Mouse (Mus musculus): ENCODE measurements around the gene Gcnt7. TPM values are rescaled to one million over a fixed set of nuclear protein-coding genes. Genes with fewer than 3 reads are reported as not detected.

The Gcnt7 gene
- polyA plus RNA-seq, 1 experiment from 2014 or later: 1.1 TPM

DNA sequence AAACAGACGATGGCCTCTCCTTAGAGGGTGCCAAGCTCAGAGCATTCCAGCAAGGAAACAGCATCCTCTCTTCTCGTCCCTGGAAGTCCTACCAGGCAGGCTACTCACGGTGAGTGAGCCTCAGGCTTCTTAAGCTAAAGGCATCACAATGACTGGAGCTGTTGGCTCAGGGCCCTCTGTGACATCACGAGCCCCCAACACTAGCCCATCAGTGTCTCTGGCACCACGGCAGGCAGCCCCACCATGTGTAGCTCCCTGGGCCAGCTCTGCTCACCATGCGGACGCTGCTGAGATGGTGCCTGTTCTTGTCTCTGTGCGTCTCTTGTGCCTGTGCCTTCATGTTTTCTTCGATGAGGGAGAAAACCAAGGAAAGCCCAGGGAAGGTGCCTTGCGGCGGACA is 13.9 kb upstream of the Gcnt7 start, which contains the start of gene Fam209:
Fam209 (plus strand) TSS at position 203 of the 400 bp plus-strand sequence.
- WGBS: 85% methylated on average over 11 of the region's 11 CpGs
- H3K9me3 ChIP-seq (ENCODE audit: control insufficient read depth, low read length): no peaks in the 10 kb centered on the region
- H3K9ac ChIP-seq (ENCODE audit: low read length): no peak within 1 kb of the TSS
- no peak for DNase-seq (ENCODE audit: low spot score)
- no peaks in the 10 kb centered on the region for H3K27me3 ChIP-seq (replicated peaks; ENCODE audit: control insufficient read depth, insufficient read depth, low read length)
- no peak for ATAC-seq (replicated peaks; ENCODE audit: low FRiP score, low TSS enrichment, low read depth)
- no peaks in the 10 kb centered on the region for H3K4me1 ChIP-seq (replicated peaks; ENCODE audit: control insufficient read depth, insufficient read depth, low read length)
- no peak within 1 kb of the TSS for H3K4me2 ChIP-seq (ENCODE audit: low read length)
- H3K36me3 ChIP-seq (ENCODE audit: control insufficient read depth, insufficient read depth, low read length): peaks cover 26% of the 10 kb centered on the region
- H3K27ac ChIP-seq (ENCODE audit: low read depth): no peak within 1 kb of the TSS
- no peak within 1 kb of the TSS for H3K4me3 ChIP-seq (ENCODE audit: low read depth, low read length)

- no peaks in the 10 kb centered on the region for H3K9me3 ChIP-seq (ENCODE audit: control insufficient read depth, low read length)
- H3K4me2 ChIP-seq (ENCODE audit: low read length): no peak overlapping the region
- no peak for DNase-seq (ENCODE audit: low spot score)
- no peak for ATAC-seq (replicated peaks; ENCODE audit: low FRiP score, low TSS enrichment, low read depth)
- no peak overlapping the region for H3K4me3 ChIP-seq (ENCODE audit: low read depth, low read length)
- WGBS: 91% methylated on average over 11 of the region's 11 CpGs
- H3K9ac ChIP-seq (ENCODE audit: low read length): no peak overlapping the region
- peaks cover 63% of the 10 kb centered on the region for H3K36me3 ChIP-seq (ENCODE audit: control insufficient read depth, insufficient read depth, low read length)
- no peaks in the 10 kb centered on the region for H3K4me1 ChIP-seq (replicated peaks; ENCODE audit: control insufficient read depth, insufficient read depth, low read length)
- no peak overlapping the region for H3K27ac ChIP-seq (ENCODE audit: low read depth)
- H3K27me3 ChIP-seq (replicated peaks; ENCODE audit: control insufficient read depth, insufficient read depth, low read length): no peaks in the 10 kb centered on the region
These were observed 10.0 kb upstream of the Gcnt7 start for GRCm38 (mm10) chr2:172468346-172468819.

DNA sequence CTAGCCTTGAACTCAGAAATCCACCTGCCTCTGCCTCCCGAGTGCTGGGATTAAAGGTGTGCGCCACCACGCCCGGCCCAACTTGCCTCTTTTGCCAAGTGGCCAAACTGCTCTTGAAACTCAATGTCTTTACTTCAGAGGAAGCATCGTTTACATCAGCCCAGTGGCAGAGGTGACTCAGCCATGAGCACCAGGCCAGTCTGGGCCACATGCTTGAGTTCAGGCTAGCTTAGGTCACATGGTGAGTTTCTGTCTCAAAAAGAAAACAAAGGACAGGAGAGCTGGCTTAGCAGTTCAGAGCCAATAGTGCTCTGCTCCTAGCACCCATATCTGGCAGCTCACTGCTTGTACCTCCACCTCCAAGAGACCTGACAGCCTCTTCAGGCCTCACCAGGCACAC is 8.8 kb upstream of the Gcnt7 start:
- peaks cover 73% of the 10 kb centered on the region for H3K36me3 ChIP-seq (ENCODE audit: control insufficient read depth, insufficient read depth, low read length)

GRCm38 (mm10) chr2:172466427-172467132 is 8.2 kb upstream of the Gcnt7 start:
- Histone ChIP-seq H3K9me3 (ENCODE audit: control insufficient read depth, low read length) (no peaks in the 10 kb centered on the region), H3K4me3 (ENCODE audit: low read depth, low read length) (no peak overlapping the region), H3K36me3 (ENCODE audit: control insufficient read depth, insufficient read depth, low read length) (peaks cover 80% of the 10 kb centered on the region), H3K4me2 (ENCODE audit: low read length) (no peak overlapping the region), H3K27ac (ENCODE audit: low read depth) (no peak overlapping the region), H3K9ac (ENCODE audit: low read length) (no peak overlapping the region), H3K4me1 (replicated peaks; ENCODE audit: control insufficient read depth, insufficient read depth, low read length) (no peaks in the 10 kb centered on the region), H3K27me3 (replicated peaks; ENCODE audit: control insufficient read depth, insufficient read depth, low read length) (no peaks in the 10 kb centered on the region)
- ATAC-seq (replicated peaks; ENCODE audit: low FRiP score, low TSS enrichment, low read depth) (no peak), DNase-seq (ENCODE audit: low spot score) (no peak)
- WGBS: 89% methylated on average over 11 of the region's 11 CpGs

More for the DNA sequence above, 8.8 kb upstream of the Gcnt7 start:
- Histone ChIP-seq H3K27ac (ENCODE audit: low read depth) (no peak overlapping the region), H3K27me3 (replicated peaks; ENCODE audit: control insufficient read depth, insufficient read depth, low read length) (no peaks in the 10 kb centered on the region), H3K4me1 (replicated peaks; ENCODE audit: control insufficient read depth, insufficient read depth, low read length) (no peaks in the 10 kb centered on the region), H3K4me3 (ENCODE audit: low read depth, low read length) (no peak overlapping the region), H3K9ac (ENCODE audit: low read length) (no peak overlapping the region), H3K4me2 (ENCODE audit: low read length) (no peak overlapping the region), H3K9me3 (ENCODE audit: control insufficient read depth, low read length) (no peaks in the 10 kb centered on the region)
- ATAC-seq (replicated peaks; ENCODE audit: low FRiP score, low TSS enrichment, low read depth) (no peak), DNase-seq (ENCODE audit: low spot score) (no peak)
- WGBS: 92% methylated on average over 5 of the region's 5 CpGs

DNA sequence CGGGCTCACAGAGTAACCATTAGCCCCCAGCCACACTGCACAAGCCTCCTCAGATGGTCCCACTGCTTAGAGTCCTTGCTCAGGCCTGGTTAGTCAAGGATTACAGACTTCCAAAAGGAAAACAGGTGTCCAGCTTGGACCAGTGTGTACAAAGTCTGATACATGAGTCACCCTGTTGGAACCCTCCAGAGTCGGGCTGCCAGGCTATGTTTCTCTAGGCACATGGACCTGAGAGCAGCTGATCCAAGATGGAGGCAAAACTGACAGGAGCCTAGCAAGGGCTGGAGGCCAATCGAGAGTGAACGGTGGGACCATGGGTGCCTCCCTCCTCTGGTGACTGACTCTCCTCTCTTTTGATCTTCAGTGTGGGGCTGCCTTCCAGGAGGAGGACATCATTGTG is 4.4 kb upstream of the Gcnt7 start:
- no peak overlapping the region for H3K4me2 ChIP-seq (ENCODE audit: low read length)
- 84% methylated on average over 4 of the region's 4 CpGs for WGBS

GRCm38 (mm10) chr2:172460647-172461046 is 2.3 kb upstream of the Gcnt7 start:
- DNase-seq (ENCODE audit: low spot score): no peak
- WGBS: 85% methylated on average over 2 of the region's 2 CpGs
- Histone ChIP-seq H3K27ac (ENCODE audit: low read depth) (no peak overlapping the region), H3K4me2 (ENCODE audit: low read length) (no peak overlapping the region), H3K27me3 (replicated peaks; ENCODE audit: control insufficient read depth, insufficient read depth, low read length) (no peaks in the 10 kb centered on the region), H3K36me3 (ENCODE audit: control insufficient read depth, insufficient read depth, low read length) (peaks cover 59% of the 10 kb centered on the region), H3K4me3 (ENCODE audit: low read depth, low read length) (no peak overlapping the region), H3K4me1 (replicated peaks; ENCODE audit: control insufficient read depth, insufficient read depth, low read length) (no peaks in the 10 kb centered on the region), H3K9me3 (ENCODE audit: control insufficient read depth, low read length) (no peaks in the 10 kb centered on the region), H3K9ac (ENCODE audit: low read length) (no peak overlapping the region)
- ATAC-seq (replicated peaks; ENCODE audit: low FRiP score, low TSS enrichment, low read depth): no peak

More for the DNA sequence above, 4.4 kb upstream of the Gcnt7 start:
- H3K4me3 ChIP-seq (ENCODE audit: low read depth, low read length): no peak overlapping the region
- H3K4me1 ChIP-seq (replicated peaks; ENCODE audit: control insufficient read depth, insufficient read depth, low read length): no peaks in the 10 kb centered on the region
- no peak overlapping the region for H3K27ac ChIP-seq (ENCODE audit: low read depth)
- no peak for ATAC-seq (replicated peaks; ENCODE audit: low FRiP score, low TSS enrichment, low read depth)
- H3K27me3 ChIP-seq (replicated peaks; ENCODE audit: control insufficient read depth, insufficient read depth, low read length): no peaks in the 10 kb centered on the region
- no peaks in the 10 kb centered on the region for H3K9me3 ChIP-seq (ENCODE audit: control insufficient read depth, low read length)
- no peak overlapping the region for H3K9ac ChIP-seq (ENCODE audit: low read length)
- H3K36me3 ChIP-seq (ENCODE audit: control insufficient read depth, insufficient read depth, low read length): peaks cover 65% of the 10 kb centered on the region
- no peak for DNase-seq (ENCODE audit: low spot score)

GRCm38 (mm10) chr2:172452458-172452857 is 5.9 kb downstream of the Gcnt7 start:
- ATAC-seq (replicated peaks; ENCODE audit: low FRiP score, low TSS enrichment, low read depth): no peak
- no peaks in the 10 kb centered on the region for H3K27me3 ChIP-seq (replicated peaks; ENCODE audit: control insufficient read depth, insufficient read depth, low read length)
- H3K27ac ChIP-seq (ENCODE audit: low read depth): no peak overlapping the region
- no peaks in the 10 kb centered on the region for H3K4me1 ChIP-seq (replicated peaks; ENCODE audit: control insufficient read depth, insufficient read depth, low read length)
- WGBS: 94% methylated on average over 10 of the region's 10 CpGs
- no peak for DNase-seq (ENCODE audit: low spot score)
- H3K9me3 ChIP-seq (ENCODE audit: control insufficient read depth, low read length): no peaks in the 10 kb centered on the region
- H3K4me2 ChIP-seq (ENCODE audit: low read length): no peak overlapping the region
- H3K9ac ChIP-seq (ENCODE audit: low read length): no peak overlapping the region
- H3K4me3 ChIP-seq (ENCODE audit: low read depth, low read length): no peak overlapping the region
- H3K36me3 ChIP-seq (ENCODE audit: control insufficient read depth, insufficient read depth, low read length): peaks cover 88% of the 10 kb centered on the region

GRCm38 (mm10) chr2:172452031-172452430 is 6.4 kb downstream of the Gcnt7 start:
- ATAC-seq (replicated peaks; ENCODE audit: low FRiP score, low TSS enrichment, low read depth) (no peak), DNase-seq (ENCODE audit: low spot score) (no peak)
- Histone ChIP-seq H3K4me2 (ENCODE audit: low read length) (no peak overlapping the region), H3K27me3 (replicated peaks; ENCODE audit: control insufficient read depth, insufficient read depth, low read length) (no peaks in the 10 kb centered on the region), H3K9ac (ENCODE audit: low read length) (no peak overlapping the region), H3K9me3 (ENCODE audit: control insufficient read depth, low read length) (no peaks in the 10 kb centered on the region), H3K4me1 (replicated peaks; ENCODE audit: control insufficient read depth, insufficient read depth, low read length) (no peaks in the 10 kb centered on the region), H3K27ac (ENCODE audit: low read depth) (no peak overlapping the region), H3K4me3 (ENCODE audit: low read depth, low read length) (no peak overlapping the region), H3K36me3 (ENCODE audit: control insufficient read depth, insufficient read depth, low read length) (peaks cover 89% of the 10 kb centered on the region)
- WGBS: 89% methylated on average over 4 of the region's 4 CpGs

DNA sequence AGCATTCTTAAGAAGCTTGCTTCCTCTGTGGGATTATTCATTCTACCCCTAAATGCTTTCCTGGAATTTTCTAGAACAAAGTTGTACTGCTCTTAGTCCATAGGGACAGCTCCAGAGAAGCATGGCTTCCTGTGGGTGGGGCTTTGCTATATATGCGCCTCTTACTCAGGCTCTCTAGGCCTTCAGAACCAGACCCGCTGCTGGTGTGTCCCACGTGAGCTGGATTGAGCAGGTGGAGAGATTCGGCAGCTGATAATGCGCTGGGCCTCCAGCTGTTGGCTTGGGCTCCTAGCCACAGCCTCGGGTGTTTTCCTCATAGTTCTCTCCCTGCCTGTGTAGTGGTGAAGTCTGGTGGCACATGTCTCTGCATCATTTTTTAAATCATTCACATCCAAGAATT is 7.8 kb downstream of the Gcnt7 start:
- Histone ChIP-seq H3K4me2 (ENCODE audit: low read length) (no peak overlapping the region), H3K4me1 (replicated peaks; ENCODE audit: control insufficient read depth, insufficient read depth, low read length) (no peaks in the 10 kb centered on the region), H3K27ac (ENCODE audit: low read depth) (no peak overlapping the region), H3K9me3 (ENCODE audit: control insufficient read depth, low read length) (no peaks in the 10 kb centered on the region), H3K27me3 (replicated peaks; ENCODE audit: control insufficient read depth, insufficient read depth, low read length) (no peaks in the 10 kb centered on the region), H3K36me3 (ENCODE audit: control insufficient read depth, insufficient read depth, low read length) (peaks cover 92% of the 10 kb centered on the region), H3K9ac (ENCODE audit: low read length) (no peak overlapping the region), H3K4me3 (ENCODE audit: low read depth, low read length) (no peak overlapping the region)
- no peak for DNase-seq (ENCODE audit: low spot score)
- no peak for ATAC-seq (replicated peaks; ENCODE audit: low FRiP score, low TSS enrichment, low read depth)
- WGBS: 91% methylated on average over 6 of the region's 6 CpGs

Measured in intestine, embryonic 14.5 days (tissue).